Mouse (Mus musculus) CH12.LX (cell line): Measurements from ENCODE around the gene Arhgap18. TPM values are rescaled to one million over a fixed set of nuclear protein-coding genes. Genes with fewer than 3 reads are reported as not detected.

ENCODE experiments used
- DNase-seq: peaks from one replicate; pipeline ENCODE4 v3.0.0-alpha.2; 2013; ENCODE audit errors: extremely low read depth
- H3K27ac ChIP-seq: 2 replicates; pipeline ENCODE4 v1.5.1; 2012; ENCODE audit warnings: low read depth, mild to moderate bottlenecking, control low read depth, moderate library complexity; ENCODE audit not compliant: insufficient read depth
- H3K27me3 ChIP-seq: replicated peaks from 2 replicates; pipeline ENCODE3; 2012; ENCODE audit warnings: inconsistent platforms
- H3K36me3 ChIP-seq, 2 experiments: replicated peaks in 1 of 2; 2 replicates each; pipeline versions ENCODE3 to v1.6.1; 2012; ENCODE audit warnings: inconsistent platforms in 1 of 2, low read length in 1 of 2, mild to moderate bottlenecking in 1 of 2, mixed read lengths in 1 of 2, moderate library complexity in 1 of 2; ENCODE audit not compliant: control insufficient read depth in 1 of 2, insufficient read depth in 1 of 2
- H3K4me1 ChIP-seq, 2 experiments: 2 replicates each; pipeline ENCODE4 v1.6.1; 2012; ENCODE audit warnings: inconsistent platforms in 1 of 2, moderate library complexity in 1 of 2; ENCODE audit not compliant: insufficient read depth in 2 of 2, control insufficient read depth in 1 of 2
- H3K4me2 ChIP-seq: 2 replicates; pipeline ENCODE4 v1.6.1; 2012; ENCODE audit warnings: low read depth, mild to moderate bottlenecking, control low read depth; ENCODE audit not compliant: poor library complexity, insufficient read depth, severe bottlenecking
- H3K4me3 ChIP-seq, 3 experiments: fragments of 150-350 bp in 1 of 3; sonication (generic) in 1 of 3; replicated peaks in 1 of 3; 2 replicates each; pipeline versions ENCODE3 to v1.5.1; 2011 to 2012; ENCODE audit warnings: low read depth in 2 of 3, low read length in 2 of 3, mild to moderate bottlenecking in 2 of 3, moderate library complexity in 2 of 3, control low read depth in 1 of 3, improper control_type of control experiment in 1 of 3, inconsistent platforms in 1 of 3, mixed read lengths in 1 of 3; ENCODE audit not compliant: poor library complexity in 1 of 3
- H3K79me2 ChIP-seq: replicated peaks from 2 replicates; pipeline ENCODE4 v1.6.1; 2012; ENCODE audit warnings: mild to moderate bottlenecking, moderate library complexity; ENCODE audit not compliant: control insufficient read depth, poor library complexity, insufficient read depth, severe bottlenecking; ENCODE audit errors: extremely low read depth
- H3K9ac ChIP-seq: 2 replicates; pipeline ENCODE4 v1.6.1; 2012; ENCODE audit warnings: low read depth, mild to moderate bottlenecking, control low read depth, moderate library complexity; ENCODE audit not compliant: insufficient read depth
- H3K9me3 ChIP-seq: replicated peaks from 2 replicates; pipeline ENCODE3; 2012; ENCODE audit warnings: low read length, inconsistent platforms, mixed read lengths
- BHLHE40 ChIP-seq: IDR thresholded peaks from 2 replicates; pipeline ENCODE4 v1.6.1; 2011; ENCODE audit warnings: mild to moderate bottlenecking, low read depth, low read length, improper control_type of control experiment
- CHD1 ChIP-seq: IDR thresholded peaks from 2 replicates; pipeline ENCODE4 v1.6.1; 2012; ENCODE audit warnings: low read depth, low read length, improper control_type of control experiment, inconsistent platforms
- CHD2 ChIP-seq: IDR thresholded peaks from 2 replicates; pipeline ENCODE4 v1.6.1; 2011; ENCODE audit warnings: low read length, improper control_type of control experiment
- CTCF ChIP-seq, 2 experiments: IDR thresholded peaks in 1 of 2; conservative IDR thresholded peaks in 1 of 2; 2 replicates each; pipeline ENCODE4 v1.5.1; 2011 to 2012; ENCODE audit warnings: low read depth in 2 of 2, low read length in 2 of 2, improper control_type of control experiment in 1 of 2, inconsistent platforms in 1 of 2, mild to moderate bottlenecking in 1 of 2, moderate library complexity in 1 of 2
- GABPA ChIP-seq: IDR thresholded peaks from 2 replicates; pipeline ENCODE4 v1.6.1; 2012; ENCODE audit warnings: low read depth, low read length, improper control_type of control experiment, inconsistent platforms; ENCODE audit not compliant: insufficient replicate concordance
- HCFC1 ChIP-seq: IDR thresholded peaks from 2 replicates; pipeline ENCODE4 v1.6.1; 2012; ENCODE audit warnings: low read depth, mild to moderate bottlenecking, inconsistent platforms, low read length, improper control_type of control experiment
- JUN ChIP-seq: IDR thresholded peaks from 2 replicates; pipeline ENCODE4 v1.6.1; 2011; ENCODE audit warnings: low read depth, mild to moderate bottlenecking, low read length, improper control_type of control experiment, moderate library complexity; ENCODE audit not compliant: insufficient read depth
- JUND ChIP-seq: conservative IDR thresholded peaks from 2 replicates; pipeline ENCODE4 v1.6.1; 2011; ENCODE audit warnings: low read depth, low read length, improper control_type of control experiment
- MAFK ChIP-seq: IDR thresholded peaks from 2 replicates; pipeline ENCODE4 v1.6.1; 2011; ENCODE audit warnings: low read length, improper control_type of control experiment; ENCODE audit not compliant: insufficient replicate concordance
- MAX ChIP-seq: IDR thresholded peaks from 2 replicates; pipeline ENCODE4 v1.6.1; 2011; ENCODE audit warnings: low read length, improper control_type of control experiment
- MAZ ChIP-seq: IDR thresholded peaks from 2 replicates; pipeline ENCODE4 v1.6.1; 2012; ENCODE audit warnings: low read depth, mild to moderate bottlenecking, inconsistent platforms, low read length, improper control_type of control experiment, moderate library complexity
- MXI1 ChIP-seq: IDR thresholded peaks from 2 replicates; pipeline ENCODE4 v1.6.1; 2011; ENCODE audit warnings: mild to moderate bottlenecking, low read depth, low read length, improper control_type of control experiment
- MYC ChIP-seq: IDR thresholded peaks from 2 replicates; pipeline ENCODE4 v1.6.1; 2011; ENCODE audit warnings: low read depth, mild to moderate bottlenecking, improper control_type of control experiment, low read length
- NELFE ChIP-seq: IDR thresholded peaks from 2 replicates; pipeline ENCODE4 v1.6.1; 2011; ENCODE audit warnings: low read depth, low read length, improper control_type of control experiment
- PAX5 ChIP-seq: IDR thresholded peaks from 2 replicates; pipeline ENCODE4 v1.6.1; 2012; ENCODE audit warnings: low read length, inconsistent platforms, mixed read lengths
- POLR2A ChIP-seq: IDR thresholded peaks from 2 replicates; pipeline ENCODE4 v1.6.1; 2011; ENCODE audit warnings: low read depth, mild to moderate bottlenecking, improper control_type of control experiment, low read length
- POLR2AphosphoS2 ChIP-seq: IDR thresholded peaks from 2 replicates; pipeline ENCODE4 v1.6.1; 2011; ENCODE audit warnings: low read depth, low read length, improper control_type of control experiment
- SIN3A ChIP-seq: IDR thresholded peaks from 2 replicates; pipeline ENCODE4 v1.6.1; 2012; ENCODE audit warnings: low read length, improper control_type of control experiment, inconsistent platforms
- SMC3 ChIP-seq: IDR thresholded peaks from 2 replicates; pipeline ENCODE4 v1.6.1; 2011; ENCODE audit warnings: low read depth, low read length, improper control_type of control experiment
- UBTF ChIP-seq: IDR thresholded peaks from 2 replicates; pipeline ENCODE4 v1.6.1; 2012; ENCODE audit warnings: low read depth, mild to moderate bottlenecking, inconsistent platforms, low read length, improper control_type of control experiment, moderate library complexity
- USF1 ChIP-seq: IDR thresholded peaks from 2 replicates; pipeline ENCODE4 v1.6.1; 2014; ENCODE audit warnings: low read depth, mild to moderate bottlenecking, inconsistent platforms, low read length, improper control_type of control experiment
- USF2 ChIP-seq: conservative IDR thresholded peaks from 2 replicates; pipeline ENCODE4 v1.6.1; 2011; ENCODE audit warnings: low read depth, low read length, improper control_type of control experiment
- ZC3H11A ChIP-seq: IDR thresholded peaks from 2 replicates; pipeline ENCODE4 v1.6.1; 2012; ENCODE audit warnings: low read depth, mild to moderate bottlenecking, inconsistent platforms, low read length, improper control_type of control experiment
- ZKSCAN1 ChIP-seq: IDR thresholded peaks from 2 replicates; pipeline ENCODE4 v1.6.1; 2012; ENCODE audit warnings: low read depth, inconsistent platforms, low read length, improper control_type of control experiment, borderline replicate concordance
- ZMIZ1 ChIP-seq: IDR thresholded peaks from 2 replicates; pipeline ENCODE4 v1.6.1; 2012; ENCODE audit warnings: low read depth, mild to moderate bottlenecking, inconsistent platforms, low read length, improper control_type of control experiment
- ZNF384 ChIP-seq: IDR thresholded peaks from 2 replicates; pipeline ENCODE4 v1.6.1; 2012; ENCODE audit warnings: low read depth, low read length, improper control_type of control experiment, inconsistent platforms
- dilution Hi-C: fragments of 300-500 bp; cut with MboI; formaldehyde crosslinking; loops from 2 replicates; pipeline ENCODE4 v1.14.3; 2020; ENCODE audit warnings: low sequenced_read_pairs; ENCODE audit not compliant: extremely low pct_unique_long_range_greater_than_20kb, extremely low pct_ligation_motif_present
- in situ Hi-C: fragments of 300-500 bp; cut with MboI; formaldehyde crosslinking; loops from 3 replicates; pipeline ENCODE4 v1.14.3; 2019; ENCODE audit warnings: low sequenced_read_pairs, low pct_ligation_motif_present, low pct_unique_long_range_greater_than_20kb, mixed read lengths
- polyA plus RNA-seq: library from polyadenylated mRNA; unstranded; fragments of >175 nt; gene quantifications from 2 replicates; pipeline ENCODE4 v1.2.1, GENCODE M21; 2012; ENCODE audit warnings: low read depth; ENCODE audit not compliant: insufficient read length
- total RNA-seq, 2 experiments: library from RNA; depleted of rRNA; stranded (reverse); fragments of 300-350 nt in 1 of 2; fragments of >200 nt in 1 of 2; gene quantifications; 2 replicates each; pipeline ENCODE4 v1.2.3; 2012 to 2014

The Arhgap18 gene
- total and polyA plus RNA-seq, 3 experiments = 3.3 to 4.2 (median 3.3) TPM

DNA sequence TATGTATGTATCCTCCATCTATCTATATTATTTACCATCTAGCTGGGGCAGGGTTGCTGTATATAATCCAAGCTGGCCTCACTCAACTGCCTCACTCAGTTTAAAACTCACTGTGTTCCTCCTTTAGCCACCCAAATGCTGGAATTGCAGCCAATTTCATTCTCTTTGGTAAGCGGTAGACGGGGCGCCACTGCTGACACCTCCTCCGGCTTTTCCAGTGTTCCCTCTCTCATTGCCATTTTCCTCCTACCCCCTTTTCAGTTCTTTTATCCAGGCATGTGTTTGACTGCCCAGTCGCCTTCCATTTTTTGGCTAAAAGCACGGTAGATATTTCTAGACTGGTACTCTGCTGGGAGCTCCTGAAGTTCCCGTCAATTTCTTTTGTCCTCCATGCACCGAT lies 62.4 kb downstream of the Arhgap18 start:
- no peak overlapping the region for H3K4me2 ChIP-seq
- H3K9ac ChIP-seq = no peak overlapping the region
- no peak overlapping the region for H3K4me3 ChIP-seq
- H3K27me3 ChIP-seq = no peaks in the 10 kb centered on the region
- H3K4me1 ChIP-seq = peaks cover 0 to 4% of the 10 kb centered on the region in 2 experiments; a peak in 1 of 4 replicates
- TF ChIP-seq CHD2 (no peak), POLR2AphosphoS2 (no peak), PAX5 (no peak), SMC3 (no peak), JUN (no peak), POLR2A (no peak), CHD1 (no peak), HCFC1 (no peak), ZNF384 (no peak), MYC (no peak), ZC3H11A (no peak), SIN3A (no peak), MAX (no peak), MAZ (no peak), MAFK (no peak), USF2 (no peak), GABPA (no peak), ZKSCAN1 (no peak)
- DNase-seq = no peak
- no peak overlapping the region for H3K27ac ChIP-seq
- no peaks in the 10 kb centered on the region for H3K9me3 ChIP-seq
- in situ Hi-C loops (no loop called here), dilution Hi-C loops (no loop called here)
- H3K36me3 ChIP-seq = no peaks in the 10 kb centered on the region
- no peaks in the 10 kb centered on the region for H3K79me2 ChIP-seq

- DNase-seq = no peak
- dilution Hi-C loops = no loop called here
- H3K4me2 ChIP-seq = no peak overlapping the region
- peaks cover 0 to 3% of the 10 kb centered on the region in 2 experiments; a peak in 1 of 4 replicates for H3K4me1 ChIP-seq
- no peaks in the 10 kb centered on the region for H3K79me2 ChIP-seq
- no peak overlapping the region for H3K4me3 ChIP-seq
- no peak for TF ChIP-seq MAX
- no peak for TF ChIP-seq CTCF (conservative IDR thresholded peaks at IDR 0.05 in 1 of 2, IDR thresholded peaks at IDR 0.05 in 1 of 2; ENCODE audit: low read depth in 2 of 2, low read length in 2 of 2)
- TF ChIP-seq BHLHE40 = no peak
- TF ChIP-seq ZNF384 = no peak
- no peak for TF ChIP-seq JUND
- TF ChIP-seq POLR2AphosphoS2 = no peak
- TF ChIP-seq CHD2 = no peak
- no peak for TF ChIP-seq ZMIZ1
- TF ChIP-seq MXI1 = no peak
- TF ChIP-seq POLR2A = no peak
- no peak for TF ChIP-seq NELFE
- no peak for TF ChIP-seq USF1
- TF ChIP-seq GABPA = no peak
- TF ChIP-seq UBTF = no peak
- no peaks in the 10 kb centered on the region for H3K36me3 ChIP-seq
- H3K9ac ChIP-seq = no peak overlapping the region
- H3K27me3 ChIP-seq = no peaks in the 10 kb centered on the region
- no peaks in the 10 kb centered on the region for H3K9me3 ChIP-seq
- in situ Hi-C loops = no loop called here
- H3K27ac ChIP-seq = no peak overlapping the region
Observed at GRCm38 (mm10) chr10:26820326-26820725, 67.1 kb downstream of the Arhgap18 start.
